Mouse (Mus musculus): ENCODE data around the gene 4930562C15Rik.

Gene 4930562C15Rik

GRCm38 (mm10) chr16:4915931-4916330 is 80.7 kb downstream of the 4930562C15Rik start:
- DNase-seq (ENCODE audit: low read depth): no peak

DNA sequence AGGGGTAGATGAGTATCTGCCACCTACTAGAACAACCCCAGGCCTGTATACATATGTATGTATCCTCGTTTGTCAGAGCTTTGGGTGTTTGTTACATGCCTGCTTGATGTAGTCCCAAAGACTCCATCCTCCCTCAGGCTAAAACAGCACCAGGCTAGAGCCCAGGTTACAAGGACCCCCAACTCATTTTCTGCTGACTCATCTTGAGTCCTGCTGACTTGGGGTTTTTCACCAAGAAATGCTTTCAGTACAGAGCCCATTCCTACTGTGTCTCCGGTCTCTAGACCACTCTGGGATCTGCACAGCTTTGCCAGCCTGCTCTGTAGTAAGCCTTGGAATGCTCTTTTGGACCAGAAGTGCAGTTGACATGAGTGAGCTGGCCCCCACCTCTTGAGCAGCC is 81.4 kb downstream of the 4930562C15Rik start:
- no peak for DNase-seq (ENCODE audit: low read depth)
